Mouse (Mus musculus) bone marrow, adult 2 months (tissue): ENCODE data around the gene Trim60.

ENCODE experiments used
- CTCF ChIP-seq: fragments of 200-500 bp; IDR thresholded peaks from 2 replicates; pipeline ENCODE4 v1.5.1; 2011; ENCODE audit warnings: low read length, control low read depth; ENCODE audit not compliant: control insufficient read depth, insufficient read depth
- POLR2A ChIP-seq: fragments of 200-500 bp; IDR thresholded peaks from 2 replicates; pipeline ENCODE4 v1.6.1; 2011; ENCODE audit warnings: low read depth, mild to moderate bottlenecking, control low read depth, low read length, borderline replicate concordance; ENCODE audit not compliant: control insufficient read depth

- TF ChIP-seq POLR2A, result no peak
- TF ChIP-seq CTCF, result no peak
Measured at GRCm38 (mm10) chr8:65047801-65048200, 29.4 kb upstream of the Trim60 start.
